Mouse (Mus musculus) left cerebral cortex, postnatal 25 days (tissue): Measurements from ENCODE around the gene C87436. TPM values are rescaled to one million over a fixed set of nuclear protein-coding genes. Genes with fewer than 3 reads are reported as not detected.

Experiments
- DNase-seq, 2 experiments: peaks; one replicate each; pipeline ENCODE4 v3.0.0; 2022; ENCODE audit warnings: low spot score in 2 of 2, mixed read lengths in 1 of 2
- intact Hi-C: fragments of 180-260 bp; cut with DNase I; formaldehyde crosslinking; loops from one replicate; pipeline ENCODE4 v1.15.1; 2025
- total RNA-seq, 2 experiments: library from RNA; stranded (reverse); gene quantifications; 2 replicates each; pipeline ENCODE4 v1.2.3; 2021

The C87436 gene
- total RNA-seq, 2 experiments from 2014 or later: 19.2 to 19.5 TPM

DNA sequence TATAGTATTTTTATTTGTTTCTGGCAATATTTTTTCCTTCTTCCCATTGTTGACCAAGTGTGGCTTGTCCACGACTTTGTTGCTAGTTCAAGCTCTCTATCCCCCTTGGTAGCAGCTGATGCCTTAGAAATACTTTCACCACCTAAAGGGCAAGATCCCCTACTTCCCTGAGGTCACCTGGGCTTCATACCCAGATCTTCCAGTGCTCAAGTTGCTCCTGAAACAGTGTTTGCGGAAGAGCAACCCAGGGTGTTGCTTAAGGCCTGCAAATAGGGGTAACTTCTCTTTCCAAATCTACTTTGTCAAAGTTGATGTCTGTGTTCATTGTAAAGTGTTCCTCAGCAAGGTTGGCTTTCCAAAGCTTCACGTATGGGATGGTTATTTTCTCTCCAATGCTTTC lies 18.9 kb upstream of the C87436 start:
- intact Hi-C loops: no loop called here

DNA sequence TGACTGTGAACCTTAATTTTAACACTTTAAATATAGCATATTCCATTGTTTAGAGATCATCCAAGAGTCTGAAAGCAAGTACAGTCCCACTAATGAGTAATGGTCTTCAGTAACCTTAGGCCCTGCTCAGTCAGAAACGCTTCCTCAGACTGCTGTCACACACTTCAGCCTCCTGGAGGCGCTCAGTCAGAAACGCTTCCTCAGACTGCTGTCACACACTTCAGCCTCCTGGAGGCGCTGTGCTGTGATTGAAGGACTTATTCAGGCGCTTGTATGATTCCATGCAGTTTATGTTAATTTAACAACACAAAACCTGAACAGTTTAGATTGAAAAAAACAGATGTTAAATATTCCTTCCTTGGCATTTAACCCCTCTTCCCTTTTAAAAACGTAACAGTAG lies 17.7 kb upstream of the C87436 start:
- DNase-seq: no peak
- intact Hi-C loops: no loop called here

More for the DNA sequence above, 18.9 kb upstream of the C87436 start:
- no peak for DNase-seq

DNA sequence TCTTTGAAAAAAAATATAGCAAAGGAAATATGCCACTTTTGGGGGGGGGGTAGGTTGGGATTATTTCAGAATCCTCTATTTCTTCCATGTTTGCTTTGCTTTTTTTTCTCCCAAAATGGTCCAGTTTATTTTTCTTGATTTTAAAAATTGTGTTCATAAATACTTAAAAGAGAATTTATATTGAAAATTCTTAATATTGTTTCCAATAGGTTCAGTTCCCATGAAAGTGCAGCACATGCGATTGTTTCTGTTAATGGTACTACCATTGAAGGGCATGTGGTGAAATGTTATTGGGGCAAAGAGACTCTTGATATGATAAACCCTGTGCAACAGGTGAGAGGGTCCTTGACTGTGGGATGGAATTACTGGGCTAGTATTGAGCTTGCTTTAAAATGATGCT lies 11.8 kb upstream of the C87436 start, which contains the start of gene Gm44790:
Gene Gm44790 (plus strand): TSS at position 301 of the 400 bp plus-strand sequence.
- no peak for DNase-seq
- intact Hi-C loops: no loop called here

DNA sequence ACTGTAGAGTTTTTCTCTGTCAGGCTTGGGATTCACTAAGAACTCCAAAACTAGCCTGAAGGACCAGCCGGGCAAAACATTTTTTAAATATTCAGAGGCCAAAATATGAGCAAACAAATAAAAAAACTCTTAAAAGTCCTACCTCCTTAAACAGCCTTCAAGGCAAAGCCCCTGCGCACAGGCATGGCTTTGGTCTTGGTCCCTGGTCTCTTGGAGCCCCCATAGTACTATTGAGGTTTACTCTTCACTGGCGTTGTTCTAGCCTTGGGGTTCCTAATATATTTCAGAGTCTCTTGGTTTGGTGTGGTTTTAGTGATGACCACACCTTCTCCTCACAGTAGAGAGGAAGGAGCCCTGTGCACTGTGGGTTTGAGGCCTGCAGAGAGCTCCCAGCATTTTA lies 6.6 kb upstream of the C87436 start:
- DNase-seq: no peak
- intact Hi-C loops: no loop called here

DNA sequence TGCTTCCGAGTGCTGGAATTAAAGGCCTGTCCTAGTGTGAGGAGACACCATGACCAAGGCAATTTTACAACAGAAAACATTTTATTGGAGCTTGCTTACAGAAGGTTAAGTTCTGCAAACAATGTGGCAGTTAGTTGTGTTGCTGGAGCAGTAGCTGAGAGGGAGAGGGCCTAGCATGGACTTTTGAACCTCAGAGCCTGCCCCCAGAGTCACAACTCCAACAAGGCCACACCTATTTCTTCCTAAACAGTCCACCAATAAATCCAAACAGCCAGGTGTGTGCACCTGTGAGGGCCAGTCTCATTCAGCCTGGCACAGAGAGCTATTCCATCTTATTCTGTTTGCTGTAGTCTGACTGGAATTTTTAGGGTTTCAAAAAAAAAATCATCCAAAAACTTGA lies 4.5 kb upstream of the C87436 start:
- intact Hi-C loops: no loop called here

DNA sequence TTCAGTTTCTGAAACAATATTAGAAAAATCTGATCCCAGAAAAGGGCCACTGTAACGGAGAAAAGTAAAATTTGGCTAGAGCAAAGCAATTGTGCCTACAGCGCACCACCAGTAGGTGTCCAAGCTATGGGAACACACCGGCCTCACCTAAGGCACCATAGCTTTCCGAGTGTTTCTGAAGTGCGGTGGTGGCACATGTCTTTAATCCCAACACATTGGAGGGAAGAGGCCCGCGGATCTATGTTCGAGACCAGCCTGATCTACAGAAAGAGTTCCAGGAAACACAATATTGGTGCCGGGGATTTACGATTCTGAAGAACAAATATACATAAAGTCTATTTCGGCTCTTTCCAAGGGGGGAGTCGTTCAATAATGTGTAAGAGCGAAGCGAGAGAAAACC lies 463 bp upstream of the C87436 start:
- intact Hi-C loops: loop anchor here (1.0 kb wide), 1 partner anchor 35 kb away; no protein-coding TSS in a partner anchor
- DNase-seq: peak in 1 of 2 experiments; percentile 47

More for the DNA sequence above, 4.5 kb upstream of the C87436 start:
- no peak for DNase-seq

DNA sequence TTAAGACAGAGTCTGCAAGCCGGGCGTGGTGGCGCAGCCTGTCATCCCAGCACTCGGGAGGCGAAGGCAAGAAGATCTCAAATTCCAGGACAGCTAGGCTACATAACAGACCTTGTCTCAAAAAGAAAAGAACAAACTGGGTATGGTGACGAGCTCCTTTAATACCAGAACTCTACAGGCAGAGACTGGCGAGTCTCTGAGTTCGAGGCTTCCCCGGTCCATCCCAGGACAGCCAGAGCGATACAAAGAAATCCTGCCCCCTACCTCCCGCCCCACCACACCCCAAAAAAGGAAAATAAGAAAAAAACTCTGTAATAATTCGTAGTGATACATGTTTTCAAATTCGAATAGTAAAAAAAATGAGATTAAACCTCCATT lies 934 bp downstream of the C87436 start:
- DNase-seq: no peak
- intact Hi-C loops: no loop called here

DNA sequence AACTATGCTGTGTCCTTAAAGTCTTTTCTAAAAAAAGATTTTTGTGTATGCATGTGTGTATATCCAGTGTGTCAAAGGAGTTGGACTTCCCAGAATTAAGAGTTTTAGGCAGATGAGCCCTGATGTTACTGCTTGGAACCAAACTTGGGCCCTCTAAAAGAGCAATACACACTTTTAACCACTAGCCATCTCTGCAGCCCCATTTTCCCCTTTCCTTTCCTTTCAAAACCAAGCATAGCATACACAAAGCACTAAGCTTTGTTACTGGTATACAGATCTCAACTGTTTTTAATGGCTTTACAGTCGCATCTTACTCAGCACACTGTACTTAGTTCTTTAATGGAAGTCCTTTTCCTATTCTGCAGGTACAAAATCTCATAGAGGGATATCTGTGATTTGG lies 1.4 kb downstream of the C87436 start:
- no peak for DNase-seq
- intact Hi-C loops: no loop called here

DNA sequence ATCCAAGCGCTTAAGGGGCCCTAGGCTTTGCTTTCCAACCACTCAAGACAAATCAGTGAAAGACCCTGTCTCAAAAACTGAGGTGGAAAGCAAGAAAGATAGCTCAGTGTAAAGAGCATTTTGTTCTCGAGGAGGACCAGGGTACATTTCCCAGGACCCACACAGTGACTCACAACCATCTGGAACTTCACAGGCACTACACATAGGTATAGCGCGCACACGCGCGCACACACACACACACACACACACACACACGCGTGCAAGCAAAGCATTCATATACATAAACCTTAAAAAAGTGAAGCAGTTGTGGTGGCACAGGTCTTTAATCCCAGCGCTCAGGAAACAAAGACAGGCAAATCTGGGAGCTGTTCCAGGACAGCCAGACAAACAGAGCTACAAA lies 3.4 kb downstream of the C87436 start:
- DNase-seq: peak in 1 of 2 experiments; percentile 37
- intact Hi-C loops: no loop called here

DNA sequence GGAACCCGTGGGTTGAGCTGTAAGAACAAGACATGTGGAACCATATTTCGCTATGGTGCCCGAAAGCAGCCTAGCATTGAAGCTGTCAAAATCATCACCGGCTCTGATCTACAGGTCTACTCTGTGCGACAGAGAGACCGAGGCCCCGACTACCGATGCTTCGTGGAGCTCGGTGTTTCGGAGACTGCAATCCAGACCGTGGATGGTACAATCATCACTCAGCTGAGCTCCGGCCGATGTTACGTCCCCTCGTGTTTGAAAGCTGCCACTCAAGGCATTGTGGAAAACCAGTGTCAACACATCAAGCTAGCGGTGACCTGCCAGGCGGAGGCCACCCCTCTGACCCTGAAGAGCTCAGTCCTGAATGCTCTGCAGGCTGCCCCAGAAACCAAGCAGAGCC lies 7.4 kb downstream of the C87436 start:
- no peak for DNase-seq
- intact Hi-C loops: no loop called here

DNA sequence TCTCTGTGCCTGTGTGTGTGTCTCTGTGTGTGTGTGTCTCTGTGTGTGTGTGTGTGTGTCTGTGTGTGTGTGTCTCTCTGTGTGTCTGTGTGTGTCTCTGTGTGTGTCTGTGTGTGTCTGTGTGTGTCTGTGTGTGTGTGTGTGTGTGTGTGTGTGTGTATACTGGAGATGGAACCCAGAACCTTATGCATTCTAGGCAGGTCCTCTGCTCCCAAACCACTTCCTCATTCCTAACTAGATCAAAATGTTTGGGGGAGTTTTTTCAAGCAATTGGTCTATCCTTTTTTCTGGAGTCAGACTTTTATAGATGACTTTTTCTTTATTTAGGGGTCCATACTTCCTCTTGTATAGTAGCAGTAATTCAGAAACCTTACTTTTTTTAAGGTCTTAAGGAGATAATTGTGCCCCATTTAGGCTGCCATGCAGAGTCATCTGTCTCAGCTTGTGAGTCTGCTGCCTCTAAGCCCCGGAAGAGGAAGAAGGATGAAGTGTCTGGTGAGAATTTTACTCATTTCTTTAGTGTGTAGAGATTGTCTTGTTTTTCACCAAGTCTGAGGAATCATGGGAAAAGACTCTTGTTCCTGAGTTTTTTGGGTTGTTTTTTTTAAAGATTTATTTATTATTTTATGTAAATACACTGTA lies 8.9 kb downstream of the C87436 start:
- intact Hi-C loops: no loop called here
- DNase-seq: no peak

DNA sequence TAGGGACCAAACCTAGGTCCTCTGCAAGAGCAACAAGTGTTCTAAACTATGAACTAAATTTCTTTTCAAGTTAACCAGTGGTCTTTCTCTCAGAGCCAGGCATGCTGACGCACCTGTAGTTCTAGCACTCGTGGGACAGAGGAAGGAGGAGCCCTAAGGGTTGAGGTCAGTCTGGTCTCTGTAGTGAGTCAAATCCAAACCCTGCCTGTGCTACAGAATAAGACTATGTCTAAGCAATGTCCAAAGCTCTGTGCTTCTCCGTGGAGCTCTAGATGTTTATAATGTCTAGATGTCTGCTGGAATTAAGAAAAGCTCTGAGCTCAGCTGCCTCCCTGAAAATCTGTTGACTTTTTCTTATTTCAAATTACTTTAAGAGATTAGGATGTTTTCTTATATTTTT lies 18.6 kb downstream of the C87436 start:
- no peak for DNase-seq
- intact Hi-C loops: loop anchor here (5.0 kb wide), 1 partner anchor 216 kb away; no protein-coding TSS in a partner anchor

DNA sequence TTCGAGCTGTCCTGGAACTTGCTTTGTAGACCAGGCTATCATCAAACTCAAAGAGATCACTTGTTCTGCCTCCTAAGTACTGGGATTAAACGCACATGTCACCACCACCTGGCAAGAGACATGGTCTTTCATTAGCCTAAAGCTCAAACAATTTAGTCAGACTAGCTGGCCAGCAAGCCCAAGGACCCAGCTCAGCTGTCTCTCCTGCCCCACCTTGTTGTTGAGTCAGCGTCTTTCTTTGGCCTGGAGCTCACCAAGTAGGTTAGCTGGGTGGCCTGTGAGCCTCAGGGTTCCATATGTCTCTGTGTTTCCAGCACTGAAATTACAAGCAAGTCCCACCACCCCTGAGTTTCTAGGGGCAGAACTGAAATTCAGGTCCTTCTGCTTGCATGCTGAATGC lies 24.9 kb downstream of the C87436 start:
- intact Hi-C loops: no loop called here
- DNase-seq: no peak

DNA sequence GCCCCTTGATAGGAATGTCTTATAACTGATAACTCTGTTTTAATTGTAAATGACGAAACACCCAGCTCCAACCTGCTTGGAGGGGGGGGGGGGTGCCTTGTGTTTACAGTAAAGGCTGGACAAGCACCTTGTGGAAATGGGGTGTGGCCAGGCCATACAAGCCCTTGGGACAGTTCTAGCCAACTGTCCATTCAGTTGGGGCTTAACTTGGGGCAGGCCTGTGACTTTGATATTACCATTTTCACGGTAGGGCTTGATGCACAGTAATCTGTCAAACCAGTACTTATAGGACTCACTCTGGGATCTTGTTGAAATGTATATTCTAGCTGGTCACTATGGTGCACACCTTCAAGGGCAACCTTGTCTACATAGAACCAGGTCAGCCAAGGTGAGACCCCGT lies 33.1 kb downstream of the C87436 start:
- DNase-seq: no peak
- intact Hi-C loops: no loop called here

DNA sequence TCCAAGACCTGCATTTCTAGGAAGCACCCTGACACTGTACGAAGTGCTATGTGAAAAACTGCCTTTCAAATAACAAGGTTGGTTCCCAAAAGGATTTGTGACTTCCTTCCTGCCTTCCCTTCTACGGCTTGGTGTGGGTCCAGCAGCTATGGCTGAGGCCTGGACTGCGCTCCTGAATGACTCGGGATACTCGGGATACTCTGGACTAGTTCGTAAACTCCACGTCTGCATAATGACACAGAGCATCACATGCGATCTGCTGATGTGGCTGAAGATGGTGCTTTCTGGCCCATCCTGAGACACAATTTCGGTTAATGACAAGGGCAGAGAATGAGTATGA lies 33.6 kb downstream of the C87436 start:
- DNase-seq: peak in 1 of 2 experiments; percentile 13
- intact Hi-C loops: loop anchor here (1.0 kb wide), 3 partner anchors 33 to 199 kb away; partner anchors contain the start of genes C87436 and Pcbp1

DNA sequence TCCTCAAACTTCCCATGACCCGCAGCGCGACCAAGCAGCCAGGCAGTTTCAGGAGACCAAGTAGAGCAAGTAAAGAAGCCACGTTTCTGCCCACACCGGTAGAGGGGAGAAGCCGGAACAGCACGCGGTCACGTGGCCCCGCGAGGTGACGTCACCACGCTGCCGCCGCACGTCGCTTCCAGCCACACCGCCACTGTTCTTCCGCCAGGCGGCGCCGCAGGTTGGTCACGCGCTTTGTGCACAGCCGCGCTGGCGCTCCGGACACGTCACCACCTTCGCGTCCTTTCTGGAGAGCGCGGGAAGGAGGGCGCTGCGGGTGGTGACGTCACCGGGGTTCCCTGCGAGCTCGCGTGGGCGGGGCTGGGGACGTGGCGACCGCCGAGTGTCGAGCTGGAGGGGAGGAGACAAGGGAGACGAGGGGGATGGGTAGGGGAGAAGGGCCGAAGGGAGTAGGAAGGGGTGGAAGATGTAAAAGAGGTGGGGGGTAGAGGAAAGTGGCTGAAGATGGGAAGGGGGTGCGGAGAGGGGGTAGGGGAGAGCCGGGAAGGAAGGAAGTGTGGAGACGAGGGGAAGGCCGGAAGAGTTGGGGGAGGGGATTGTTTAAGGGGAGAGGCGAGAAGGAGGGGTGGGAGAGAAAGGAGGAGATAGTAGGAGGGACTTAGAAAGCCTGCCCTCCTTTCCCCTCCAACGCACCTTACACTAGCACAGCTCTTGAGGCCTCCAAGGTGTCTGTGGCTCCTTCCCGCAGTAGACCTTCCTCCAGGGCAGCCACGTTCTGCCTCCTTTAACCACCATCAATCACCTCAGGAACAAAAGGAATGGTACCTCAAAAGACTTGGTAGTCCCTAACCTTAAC lies 34.2 kb downstream of the C87436 start:
- intact Hi-C loops: loop anchor here (1.0 kb wide), 3 partner anchors 34 to 198 kb away; partner anchors contain the start of genes C87436 and Pcbp1
- peak; percentile 100 for DNase-seq

DNA sequence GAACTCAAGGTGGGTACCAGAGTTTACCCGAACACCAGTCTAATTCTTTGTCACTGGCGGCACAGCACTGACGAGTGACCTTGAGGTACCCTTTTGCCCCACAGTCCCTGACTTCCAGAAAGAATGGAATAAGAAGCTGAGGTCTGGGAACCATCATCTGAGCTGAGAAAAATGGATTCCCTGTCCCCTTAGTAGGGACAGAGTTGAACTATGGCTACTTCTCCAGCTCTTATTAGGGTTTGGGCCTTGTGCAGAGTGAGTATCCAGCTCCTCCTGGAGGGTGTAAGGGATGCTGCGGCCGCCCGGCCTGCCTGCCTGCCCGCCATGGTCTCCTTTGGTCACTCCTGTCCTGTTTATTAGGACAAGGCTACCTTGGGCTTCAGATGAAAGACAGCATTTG lies 34.9 kb downstream of the C87436 start:
- DNase-seq: no peak

DNA sequence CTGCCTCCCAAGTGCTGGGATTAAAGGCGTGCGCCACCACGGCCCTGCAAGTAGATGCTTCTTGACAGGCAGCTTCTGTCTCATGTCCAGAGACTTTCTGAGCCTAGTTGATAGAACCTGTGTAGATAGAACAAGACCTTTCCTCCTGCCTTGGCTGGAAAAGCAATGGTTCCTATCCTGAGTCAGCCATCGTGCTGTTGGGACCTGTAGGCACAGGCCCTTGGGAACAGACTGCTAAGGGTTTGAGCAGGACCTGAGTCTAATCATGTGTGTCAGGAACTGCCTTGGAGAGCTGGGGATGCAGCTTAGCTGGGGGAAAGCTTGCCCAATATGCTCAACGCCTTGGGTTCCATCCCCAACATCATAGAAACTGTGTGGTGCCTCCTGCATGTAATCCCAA lies 35.9 kb downstream of the C87436 start:
- intact Hi-C loops: no loop called here
- DNase-seq: no peak

More for the DNA sequence above, 34.9 kb downstream of the C87436 start:
- intact Hi-C loops: no loop called here

DNA sequence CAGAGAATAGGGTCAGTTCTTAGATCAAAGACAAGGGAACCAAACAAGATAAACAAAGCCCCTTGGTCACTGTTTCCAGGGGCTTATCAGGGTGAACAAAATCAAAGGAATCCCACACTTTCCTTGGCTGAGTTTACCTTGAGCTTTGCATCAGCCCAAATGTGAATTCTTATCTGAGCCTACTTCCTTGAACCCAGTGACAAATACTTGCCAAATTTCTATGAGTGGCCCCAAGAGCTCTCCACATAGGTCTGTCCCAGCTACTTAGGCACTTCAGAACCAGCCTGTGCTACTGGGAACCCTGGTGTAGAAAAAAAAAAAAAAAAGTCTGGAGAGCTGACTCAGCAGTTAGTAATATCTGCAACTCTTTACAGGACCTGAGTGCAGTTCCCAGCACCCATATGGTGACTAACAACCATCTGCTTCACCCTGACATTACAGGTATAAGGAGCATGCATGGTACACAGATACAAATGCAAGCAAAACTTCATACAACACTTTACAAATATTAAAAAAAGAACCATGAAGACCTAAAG lies 36.5 kb downstream of the C87436 start:
- intact Hi-C loops: no loop called here
- no peak for DNase-seq

DNA sequence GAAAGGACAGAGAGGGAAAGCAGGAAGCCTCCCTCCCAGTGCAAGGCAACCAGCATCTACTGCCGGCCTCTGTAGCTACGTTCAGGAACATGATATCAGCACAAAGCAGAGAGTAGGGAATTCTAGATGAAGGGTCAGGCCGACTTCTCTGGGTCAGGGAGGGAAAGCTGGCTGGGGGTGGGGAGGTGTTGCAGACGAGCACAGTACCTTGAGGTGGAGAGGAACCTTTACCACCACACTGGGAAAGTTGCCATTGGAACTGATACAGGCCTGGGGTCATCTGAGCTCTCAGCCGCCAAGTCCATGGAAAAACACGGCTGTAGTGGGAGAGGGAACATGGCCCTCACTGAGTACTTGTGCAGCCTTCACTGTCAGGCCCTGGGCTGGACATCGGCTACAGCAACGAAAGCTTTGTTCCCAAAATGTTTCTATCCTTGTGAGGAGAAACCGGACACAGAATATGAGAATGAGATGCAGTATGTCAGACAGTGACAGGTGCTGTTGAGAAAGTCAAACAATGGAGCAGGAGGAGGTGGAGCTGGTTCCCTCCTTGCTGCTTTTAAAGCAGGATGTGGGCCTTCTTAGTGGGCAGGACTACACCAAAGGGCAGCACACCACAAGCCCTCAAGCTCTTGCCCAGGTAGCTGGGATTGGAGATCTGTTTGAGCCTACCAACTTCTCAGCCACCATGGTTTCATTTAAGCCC lies 37.4 kb downstream of the C87436 start:
- DNase-seq: no peak
- intact Hi-C loops: no loop called here
